Mouse (Mus musculus): ENCODE results near the gene a.

The a gene

GRCm38 (mm10) chr2:154790656-154791483 lies at the start of gene a, which contains the start of gene Raly:
TSS of gene a (plus strand) at chr2:154791402.
TSS of gene Raly (plus strand) at chr2:154791096.
- TF ChIP-seq NANOG (IDR thresholded peaks at IDR 0.05; ENCODE audit: borderline replicate concordance, low read length) (no peak), CTCF (conservative IDR thresholded peaks at IDR 0.05; ENCODE audit: low read length) (no peak), POU5F1 (IDR thresholded peaks at IDR 0.05; ENCODE audit: borderline replicate concordance, low read length) (no peak)
- H3K4me1 ChIP-seq (replicated peaks; ENCODE audit: low read depth, low read length) = peaks cover 66% of the 10 kb centered on the region
- H3K27me3 ChIP-seq (ENCODE audit: insufficient read depth, low read length) = no peaks in the 10 kb centered on the region
- H3K4me3 ChIP-seq (replicated peaks; ENCODE audit: low read length) = peak within 1 kb of the TSS; percentile 98
- H3K36me3 ChIP-seq (ENCODE audit: insufficient read depth, low read length) = peaks cover 20% of the 10 kb centered on the region
- H3K9me3 ChIP-seq (ENCODE audit: low read length) = no peaks in the 10 kb centered on the region

- no peaks in the 10 kb centered on the region for H3K36me3 ChIP-seq (ENCODE audit: insufficient read depth, low read length)
Measured at GRCm38 (mm10) chr2:154742911-154743819, 48.0 kb upstream of the a start.

GRCm38 (mm10) chr2:154743915-154744314 lies 47.3 kb upstream of the a start:
- TF ChIP-seq POU5F1 (IDR thresholded peaks at IDR 0.05; ENCODE audit: borderline replicate concordance, low read length) (no peak), NANOG (IDR thresholded peaks at IDR 0.05; ENCODE audit: borderline replicate concordance, low read length) (no peak), CTCF (conservative IDR thresholded peaks at IDR 0.05; ENCODE audit: low read length) (no peak)

More at GRCm38 (mm10) chr2:154742911-154743819, 48.0 kb upstream of the a start:
- Histone ChIP-seq H3K4me1 (replicated peaks; ENCODE audit: low read depth, low read length) (no peaks in the 10 kb centered on the region), H3K4me3 (replicated peaks; ENCODE audit: low read length) (no peak overlapping the region), H3K9me3 (ENCODE audit: low read length) (no peaks in the 10 kb centered on the region), H3K27me3 (ENCODE audit: insufficient read depth, low read length) (no peaks in the 10 kb centered on the region)
- TF ChIP-seq CTCF (conservative IDR thresholded peaks at IDR 0.05; ENCODE audit: low read length) = no peak
- no peak for TF ChIP-seq NANOG (IDR thresholded peaks at IDR 0.05; ENCODE audit: borderline replicate concordance, low read length)

GRCm38 (mm10) chr2:154748383-154748782 lies 42.8 kb upstream of the a start:
- H3K4me3 ChIP-seq (replicated peaks; ENCODE audit: low read length) = no peak overlapping the region
- peaks cover 20% of the 10 kb centered on the region for H3K4me1 ChIP-seq (replicated peaks; ENCODE audit: low read depth, low read length)
- no peaks in the 10 kb centered on the region for H3K36me3 ChIP-seq (ENCODE audit: insufficient read depth, low read length)
- H3K27me3 ChIP-seq (ENCODE audit: insufficient read depth, low read length) = 0 out of 2 replicates have a peak, but pooled peaks cover 3% of the 10 kb centered on the region
- no peak for TF ChIP-seq POU5F1 (IDR thresholded peaks at IDR 0.05; ENCODE audit: borderline replicate concordance, low read length)
- TF ChIP-seq CTCF (conservative IDR thresholded peaks at IDR 0.05; ENCODE audit: low read length) = peak; percentile 60
- no peaks in the 10 kb centered on the region for H3K9me3 ChIP-seq (ENCODE audit: low read length)

More at GRCm38 (mm10) chr2:154743915-154744314, 47.3 kb upstream of the a start:
- no peaks in the 10 kb centered on the region for H3K36me3 ChIP-seq (ENCODE audit: insufficient read depth, low read length)
- peaks cover 4% of the 10 kb centered on the region for H3K4me1 ChIP-seq (replicated peaks; ENCODE audit: low read depth, low read length)
- no peaks in the 10 kb centered on the region for H3K27me3 ChIP-seq (ENCODE audit: insufficient read depth, low read length)
- no peak overlapping the region for H3K4me3 ChIP-seq (replicated peaks; ENCODE audit: low read length)
- H3K9me3 ChIP-seq (ENCODE audit: low read length) = no peaks in the 10 kb centered on the region

- Histone ChIP-seq H3K4me1 (replicated peaks; ENCODE audit: low read depth, low read length) (peaks cover 20% of the 10 kb centered on the region), H3K27me3 (ENCODE audit: insufficient read depth, low read length) (0 out of 2 replicates have a peak, but pooled peaks cover 3% of the 10 kb centered on the region), H3K9me3 (ENCODE audit: low read length) (no peaks in the 10 kb centered on the region), H3K36me3 (ENCODE audit: insufficient read depth, low read length) (no peaks in the 10 kb centered on the region), H3K4me3 (replicated peaks; ENCODE audit: low read length) (no peak overlapping the region)
- TF ChIP-seq NANOG (IDR thresholded peaks at IDR 0.05; ENCODE audit: borderline replicate concordance, low read length) (no peak), CTCF (conservative IDR thresholded peaks at IDR 0.05; ENCODE audit: low read length) (no peak), POU5F1 (IDR thresholded peaks at IDR 0.05; ENCODE audit: borderline replicate concordance, low read length) (no peak)
Measured at GRCm38 (mm10) chr2:154749046-154750036, 41.9 kb upstream of the a start.

- Histone ChIP-seq H3K9me3 (ENCODE audit: low read length) (no peaks in the 10 kb centered on the region), H3K4me1 (replicated peaks; ENCODE audit: low read depth, low read length) (peaks cover 20% of the 10 kb centered on the region), H3K27me3 (ENCODE audit: insufficient read depth, low read length) (0 out of 2 replicates have a peak, but pooled peaks cover 3% of the 10 kb centered on the region), H3K4me3 (replicated peaks; ENCODE audit: low read length) (no peak overlapping the region), H3K36me3 (ENCODE audit: insufficient read depth, low read length) (no peaks in the 10 kb centered on the region)
- TF ChIP-seq CTCF (conservative IDR thresholded peaks at IDR 0.05; ENCODE audit: low read length) (no peak), NANOG (IDR thresholded peaks at IDR 0.05; ENCODE audit: borderline replicate concordance, low read length) (no peak), POU5F1 (IDR thresholded peaks at IDR 0.05; ENCODE audit: borderline replicate concordance, low read length) (no peak)
Measured at GRCm38 (mm10) chr2:154751924-154752323, 39.3 kb upstream of the a start.

GRCm38 (mm10) chr2:154754068-154754560 lies 37.1 kb upstream of the a start:
- H3K4me3 ChIP-seq (replicated peaks; ENCODE audit: low read length) = no peak overlapping the region
- H3K36me3 ChIP-seq (ENCODE audit: insufficient read depth, low read length) = no peaks in the 10 kb centered on the region
- H3K4me1 ChIP-seq (replicated peaks; ENCODE audit: low read depth, low read length) = peaks cover 14% of the 10 kb centered on the region
- H3K27me3 ChIP-seq (ENCODE audit: insufficient read depth, low read length) = 0 out of 2 replicates have a peak, but pooled peaks cover 3% of the 10 kb centered on the region
- no peaks in the 10 kb centered on the region for H3K9me3 ChIP-seq (ENCODE audit: low read length)
- no peak for TF ChIP-seq POU5F1 (IDR thresholded peaks at IDR 0.05; ENCODE audit: borderline replicate concordance, low read length)
- no peak for TF ChIP-seq CTCF (conservative IDR thresholded peaks at IDR 0.05; ENCODE audit: low read length)
- no peak for TF ChIP-seq NANOG (IDR thresholded peaks at IDR 0.05; ENCODE audit: borderline replicate concordance, low read length)

Data from E14TG2a.4 (cell line).